Mouse (Mus musculus) 3T3-L1 (cell line): ENCODE results near the gene Nudcd3.

Experiments
- DNase-seq: peaks from one replicate; pipeline ENCODE4 v3.0.0-alpha.2; 2015; ENCODE audit warnings: low read depth, low spot score

Gene Nudcd3

GRCm38 (mm10) chr11:6178673-6179166 is 21.5 kb downstream of the Nudcd3 start:
- no peak for DNase-seq

- no peak for DNase-seq
Measured at GRCm38 (mm10) chr11:6177781-6178420, 22.3 kb downstream of the Nudcd3 start.

- DNase-seq: no peak
Measured at GRCm38 (mm10) chr11:6175506-6175905, 24.7 kb downstream of the Nudcd3 start.

GRCm38 (mm10) chr11:6174719-6175118 is 25.5 kb downstream of the Nudcd3 start:
- peak; percentile 70 for DNase-seq

- no peak for DNase-seq
Measured at GRCm38 (mm10) chr11:6169041-6169663, 31.1 kb downstream of the Nudcd3 start.

- DNase-seq: no peak
Measured at GRCm38 (mm10) chr11:6166351-6166750, 33.9 kb downstream of the Nudcd3 start.

GRCm38 (mm10) chr11:6165391-6166081 is 34.7 kb downstream of the Nudcd3 start:
- no peak for DNase-seq

- no peak for DNase-seq
Measured at GRCm38 (mm10) chr11:6164781-6165180, 35.4 kb downstream of the Nudcd3 start.

GRCm38 (mm10) chr11:6163706-6164105 is 36.5 kb downstream of the Nudcd3 start:
- DNase-seq: no peak

- no peak for DNase-seq
Measured at GRCm38 (mm10) chr11:6163062-6163461, 37.2 kb downstream of the Nudcd3 start.

- DNase-seq: no peak
Measured at GRCm38 (mm10) chr11:6161549-6161948, 38.7 kb downstream of the Nudcd3 start.

- peak; percentile 20 for DNase-seq
Measured at GRCm38 (mm10) chr11:6160663-6161271, 39.4 kb downstream of the Nudcd3 start.

GRCm38 (mm10) chr11:6159704-6160275 is 40.4 kb downstream of the Nudcd3 start:
- no peak for DNase-seq

- DNase-seq: no peak
Measured at GRCm38 (mm10) chr11:6158515-6158914, 41.7 kb downstream of the Nudcd3 start.

GRCm38 (mm10) chr11:6157119-6157518 is 43.1 kb downstream of the Nudcd3 start:
- DNase-seq: no peak

GRCm38 (mm10) chr11:6156651-6157050 is 43.6 kb downstream of the Nudcd3 start:
- DNase-seq: no peak

- DNase-seq: no peak
Measured at GRCm38 (mm10) chr11:6154211-6154701, 46.0 kb downstream of the Nudcd3 start.

- no peak for DNase-seq
Measured at GRCm38 (mm10) chr11:6152864-6153263, 47.4 kb downstream of the Nudcd3 start.

GRCm38 (mm10) chr11:6138233-6138950 is 61.8 kb downstream of the Nudcd3 start:
- DNase-seq: no peak

- DNase-seq: no peak
Measured at GRCm38 (mm10) chr11:6132886-6133285, 67.3 kb downstream of the Nudcd3 start.

- DNase-seq: peak; percentile 72
Measured at GRCm38 (mm10) chr11:6130578-6130977, 69.6 kb downstream of the Nudcd3 start.
